Mouse (Mus musculus): ENCODE measurements around the gene Gpr132.

The Gpr132 gene

DNA sequence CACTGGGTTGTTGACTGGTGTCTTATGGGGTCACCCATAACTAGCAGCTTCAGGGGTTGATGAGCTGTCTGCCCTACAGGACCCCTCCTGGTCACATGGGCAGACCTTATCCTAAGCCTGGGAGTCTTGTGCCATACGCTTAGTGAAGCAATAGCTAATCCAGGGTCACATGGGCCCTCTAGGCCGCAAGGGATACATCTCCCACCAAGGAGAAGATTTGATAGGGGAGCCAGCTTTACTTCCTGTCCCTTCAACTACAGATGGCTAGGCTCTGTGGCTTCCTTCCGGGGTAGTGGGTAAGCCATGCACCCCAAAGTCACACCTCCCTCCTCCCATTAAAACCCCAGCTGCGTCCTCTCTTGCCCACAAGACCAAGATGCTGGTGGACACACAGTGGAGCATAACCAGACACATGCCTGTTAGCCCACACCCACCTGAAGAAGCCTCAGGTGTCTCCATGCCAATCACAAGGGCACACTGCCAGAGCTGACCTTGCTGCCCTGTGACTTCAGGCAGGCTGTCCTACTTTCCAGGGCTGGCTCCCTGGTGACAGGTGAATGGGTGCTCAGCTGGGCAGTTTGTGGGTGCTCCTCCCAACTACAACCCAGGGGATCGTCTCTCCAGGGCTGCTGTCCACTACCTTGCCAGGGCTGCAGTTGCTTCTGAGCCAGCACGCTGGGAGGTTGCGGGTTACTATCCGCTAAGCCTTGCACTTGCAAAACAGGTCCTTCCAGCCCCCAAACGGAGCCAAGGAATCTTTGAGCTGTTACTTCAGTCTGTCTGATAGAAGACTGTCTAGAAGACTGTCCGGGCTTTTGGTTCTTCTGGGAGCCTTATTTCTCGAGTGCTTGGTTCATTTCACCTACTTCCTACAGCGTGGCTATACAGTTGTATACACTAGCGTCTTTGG, at the start of gene Gpr132:
TSS of gene Gpr132 (minus strand) at position 51 of the 910 bp plus-strand sequence.
- DNase-seq, result no peak

GRCm38 (mm10) chr12:112917486-112917885, 49.5 kb upstream of the Gpr132 start:
- DNase-seq, result no peak

DNA sequence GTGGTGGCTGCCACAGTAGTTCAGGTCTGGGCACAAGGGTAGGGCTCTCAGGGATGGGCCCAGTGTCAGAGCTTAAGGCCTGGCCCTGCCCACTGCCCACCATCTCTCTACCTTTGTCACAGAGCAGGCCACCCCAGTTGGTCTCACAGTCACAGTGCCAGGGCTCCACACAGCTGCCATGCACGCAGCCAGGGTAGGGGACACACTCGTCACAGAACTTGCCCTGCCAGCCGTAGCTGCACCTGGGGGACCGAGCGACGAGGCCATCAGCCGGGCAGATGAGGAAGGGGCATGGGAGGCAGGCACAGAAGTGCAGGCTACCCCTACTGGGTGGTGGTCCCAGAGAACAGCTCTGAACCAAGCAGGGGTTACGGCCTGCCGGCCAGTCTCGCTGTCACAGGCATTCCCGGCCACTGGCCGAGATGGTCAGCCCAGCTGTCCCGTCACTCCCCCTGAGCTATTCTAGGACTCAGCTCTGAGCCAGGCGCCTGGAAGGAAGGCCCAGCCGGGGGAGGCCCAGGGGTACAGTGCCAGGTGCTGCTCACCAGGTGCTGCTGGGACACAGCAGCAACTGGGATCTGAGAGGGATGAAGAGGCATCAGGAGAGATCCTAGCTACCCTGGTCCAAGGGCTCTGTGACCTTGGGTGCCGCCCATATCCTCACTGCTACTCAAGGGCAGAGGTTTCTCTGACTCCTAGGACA, 48.8 kb upstream of the Gpr132 start:
- no peak for DNase-seq

DNA sequence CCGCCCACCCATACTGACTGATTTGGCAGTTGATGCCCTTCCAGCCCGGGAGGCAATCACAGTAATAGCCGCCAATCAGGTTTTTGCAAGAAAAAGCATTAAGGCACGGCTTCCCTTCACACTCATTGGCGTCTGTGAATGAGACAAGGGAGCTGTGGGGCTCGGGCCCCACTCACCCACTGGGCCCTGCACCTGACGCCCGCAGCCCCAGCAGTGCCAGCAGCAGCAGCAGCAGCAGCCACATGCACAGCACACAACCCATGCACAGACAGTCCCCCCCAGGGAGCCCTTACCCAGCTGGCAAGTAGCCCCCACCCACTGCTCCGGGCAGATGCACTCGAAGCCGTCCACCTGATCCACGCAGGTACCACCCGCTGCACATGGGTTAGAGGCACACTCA, 47.6 kb upstream of the Gpr132 start:
- DNase-seq, result no peak

GRCm38 (mm10) chr12:112914527-112914926, 46.5 kb upstream of the Gpr132 start:
- no peak for DNase-seq

GRCm38 (mm10) chr12:112912951-112913745, 45.1 kb upstream of the Gpr132 start:
- DNase-seq, result no peak

DNA sequence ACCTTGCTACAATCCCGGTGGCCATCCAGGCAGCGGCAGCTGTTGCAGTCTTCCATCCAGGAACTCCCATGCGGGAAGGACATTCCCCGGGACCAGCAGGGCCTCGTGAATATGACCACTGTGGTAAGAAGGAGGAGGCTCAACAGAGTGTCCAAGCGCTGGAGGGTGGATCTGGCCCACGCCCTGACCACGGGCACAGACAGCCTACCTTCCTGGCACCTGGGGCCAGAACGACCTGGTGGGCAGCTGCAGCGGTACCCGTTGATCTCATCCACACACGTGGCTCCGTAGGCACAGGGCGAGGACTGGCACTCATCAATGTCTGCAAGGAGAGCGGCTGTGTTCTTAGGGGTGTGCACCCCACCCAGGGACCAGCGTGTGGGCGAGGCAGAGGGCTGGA, 43.7 kb upstream of the Gpr132 start:
- no peak for DNase-seq

- DNase-seq, result no peak
These were observed 41.0 kb upstream of the Gpr132 start for GRCm38 (mm10) chr12:112908991-112909390.

- DNase-seq, result no peak
These were observed 37.0 kb upstream of the Gpr132 start for GRCm38 (mm10) chr12:112905001-112905400.

GRCm38 (mm10) chr12:112903941-112904340, 35.9 kb upstream of the Gpr132 start:
- no peak for DNase-seq

DNA sequence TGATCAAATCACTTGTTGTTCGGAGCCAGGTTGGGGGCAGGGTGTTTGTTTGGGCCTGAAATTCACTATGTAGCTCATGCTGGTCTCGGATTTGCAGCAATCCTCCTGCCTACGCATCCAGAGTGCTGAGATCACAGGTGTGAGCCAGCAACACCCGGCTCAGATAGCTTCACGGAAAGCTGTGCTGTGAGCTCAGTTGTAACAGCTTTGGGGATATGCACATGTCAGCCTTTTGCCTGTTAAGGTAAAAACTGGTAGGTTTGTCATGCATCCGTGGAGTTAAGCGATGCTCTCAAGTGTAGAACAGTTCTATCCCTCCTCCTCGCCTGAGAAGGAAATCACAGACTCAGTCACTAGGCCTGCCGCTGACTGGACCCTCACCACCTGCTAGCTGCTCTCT, 32.6 kb upstream of the Gpr132 start:
- DNase-seq, result no peak

DNA sequence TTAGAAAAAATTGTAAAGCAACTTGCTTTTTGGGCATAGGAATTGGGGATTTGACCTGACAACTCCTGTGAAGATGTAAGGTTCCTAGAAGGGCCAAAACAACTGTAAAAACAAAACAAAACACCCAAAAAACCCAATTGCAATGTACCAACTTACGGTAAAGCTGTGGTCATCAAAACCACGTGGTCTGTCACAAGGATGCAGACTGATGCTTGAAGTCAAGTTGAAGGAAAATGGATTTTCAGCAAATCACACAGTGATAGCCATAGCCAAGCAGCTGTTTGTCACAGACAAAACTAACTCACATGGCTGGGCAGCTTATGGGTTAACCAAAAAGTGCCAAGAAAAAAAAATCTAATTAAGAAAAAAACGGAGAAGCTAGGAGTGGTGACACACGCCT, 30.9 kb upstream of the Gpr132 start:
- DNase-seq, result no peak

DNA sequence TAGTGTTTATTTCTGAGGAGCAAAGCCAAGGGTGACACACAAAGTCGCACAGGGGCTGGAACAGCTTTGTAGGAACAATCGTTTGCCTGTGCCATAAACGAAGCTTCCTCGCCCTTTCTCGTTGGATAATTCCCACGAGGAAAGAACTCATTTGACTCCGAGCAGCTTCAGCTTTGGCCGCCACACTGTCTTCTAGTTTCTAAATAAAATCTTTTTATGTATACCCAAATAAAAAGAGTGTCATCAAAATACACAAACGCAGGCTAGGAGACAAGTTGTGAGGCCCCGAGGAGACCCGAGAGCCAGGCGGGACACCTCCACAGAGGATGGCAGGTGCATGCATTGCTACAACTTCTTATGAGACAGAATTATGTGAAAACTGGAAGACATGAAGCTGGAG, 30.3 kb upstream of the Gpr132 start:
- no peak for DNase-seq

- DNase-seq, result no peak
These were observed 29.6 kb upstream of the Gpr132 start for GRCm38 (mm10) chr12:112897522-112898212.

DNA sequence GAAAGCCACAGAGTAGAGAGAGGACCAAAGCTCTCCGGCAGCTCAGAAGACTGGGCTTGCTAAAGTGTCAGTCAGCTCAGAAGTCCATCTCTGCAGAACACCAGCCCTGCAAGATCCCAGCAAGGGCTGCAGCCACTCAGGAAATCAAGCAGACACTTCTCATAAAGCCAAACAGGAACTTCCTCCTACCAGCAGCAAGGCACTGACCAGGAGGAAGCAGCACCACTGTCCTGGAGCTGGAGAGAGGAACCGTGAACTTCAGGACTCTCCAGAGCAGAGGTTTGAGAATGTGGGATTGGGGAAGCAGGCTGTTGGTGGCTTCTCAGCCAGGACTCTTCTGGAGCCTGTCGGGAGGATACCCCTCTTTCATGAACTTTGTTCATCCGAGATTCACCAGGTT, 26.9 kb upstream of the Gpr132 start:
- DNase-seq, result no peak

- no peak for DNase-seq
These were observed 26.4 kb upstream of the Gpr132 start for GRCm38 (mm10) chr12:112894303-112894884.

DNA sequence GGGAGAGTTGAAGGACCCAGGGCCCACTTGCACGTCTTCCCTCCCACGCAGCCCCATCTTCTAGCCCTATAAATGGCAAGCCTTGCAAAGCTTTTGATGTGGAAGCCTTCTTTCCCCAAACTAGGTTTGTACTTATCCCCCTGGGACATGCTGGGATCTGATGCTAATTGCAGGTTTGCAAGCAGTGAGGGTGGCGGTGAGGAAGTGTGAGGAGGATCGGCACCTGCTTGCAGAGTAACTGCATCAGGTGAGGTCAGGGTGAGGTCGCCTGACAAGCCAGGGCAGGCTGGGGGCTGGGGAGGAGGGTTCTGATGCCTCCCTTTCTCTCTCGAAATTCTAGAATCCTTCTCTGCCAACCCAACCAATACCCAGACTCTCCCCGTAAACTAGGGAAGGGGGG, 17.4 kb upstream of the Gpr132 start:
- no peak for DNase-seq

DNA sequence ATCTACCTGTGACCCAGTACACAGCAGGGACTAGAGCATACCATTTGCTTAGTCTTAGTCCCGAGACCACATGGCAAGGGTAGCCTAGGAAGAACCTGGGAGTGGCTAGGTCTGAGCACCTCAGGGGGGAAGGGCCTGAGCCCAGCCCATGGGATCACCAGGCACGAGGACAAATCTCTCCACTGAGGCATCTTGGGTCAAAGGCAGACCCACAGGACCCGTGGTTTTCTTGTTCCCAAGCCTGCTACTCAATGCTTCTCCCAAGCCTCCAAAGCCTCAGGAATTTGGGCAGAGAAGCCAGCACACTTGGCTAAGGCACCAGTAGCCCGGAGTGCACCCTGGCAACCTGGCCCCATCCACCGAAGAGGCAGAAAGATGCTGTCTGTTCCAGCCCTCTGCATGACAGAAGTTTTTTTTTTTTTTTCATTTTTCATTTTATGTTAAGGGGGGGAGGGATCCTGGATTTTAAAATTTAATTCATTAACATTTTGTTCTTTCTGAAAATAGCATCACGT, 13.3 kb upstream of the Gpr132 start:
- no peak for DNase-seq

GRCm38 (mm10) chr12:112880661-112881060, 12.6 kb upstream of the Gpr132 start:
- no peak for DNase-seq

DNA sequence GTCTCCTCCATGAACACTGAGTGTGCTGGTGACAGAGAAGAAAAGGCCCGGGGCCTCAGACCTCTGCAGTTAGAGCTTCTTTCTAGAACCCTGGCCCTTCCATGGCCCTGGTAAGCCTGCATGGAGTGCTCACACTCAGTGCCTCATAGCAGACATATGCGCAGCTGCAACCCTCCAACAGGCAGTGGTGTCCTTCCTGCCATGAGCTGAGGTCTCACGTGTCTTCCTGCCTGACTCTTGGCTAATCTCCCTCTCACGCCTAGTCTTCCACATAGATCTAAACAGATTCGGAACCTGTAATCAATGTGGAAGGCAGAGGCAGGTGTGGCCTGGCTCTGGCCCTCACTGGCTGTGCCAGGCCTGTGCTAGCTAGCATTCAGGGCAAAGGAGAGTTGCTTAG, 11.7 kb upstream of the Gpr132 start:
- no peak for DNase-seq

- no peak for DNase-seq
These were observed 9.6 kb upstream of the Gpr132 start for GRCm38 (mm10) chr12:112877607-112878020.

DNA sequence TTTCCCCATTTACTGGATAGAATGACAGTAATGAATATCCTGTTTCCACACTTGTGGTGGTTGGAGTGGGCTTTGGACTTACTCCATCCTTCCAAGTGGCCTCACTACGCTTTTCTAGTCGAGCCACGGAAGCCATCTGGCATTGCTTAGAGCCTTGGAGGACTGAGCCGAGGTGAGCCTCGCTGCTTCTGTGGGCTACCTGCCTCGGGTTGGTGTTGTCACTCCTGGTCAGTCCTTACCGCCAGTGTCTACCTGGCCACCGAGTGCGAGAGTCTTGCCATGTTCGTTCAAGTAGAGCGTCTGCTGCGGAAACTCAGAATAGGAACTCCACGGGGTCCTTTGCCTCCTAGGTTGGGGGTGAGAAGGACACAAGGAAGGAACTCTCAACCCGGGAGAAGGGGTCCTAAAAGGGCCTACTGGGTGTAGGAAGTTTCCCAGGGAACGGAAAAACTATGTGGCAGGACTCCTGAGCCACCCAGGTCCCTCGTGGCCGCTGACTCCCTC, 9.1 kb upstream of the Gpr132 start:
- DNase-seq, result no peak
